In genomic region chr7:25626509-25627430, GRCm38 (mm10) we compare ENCODE assay signal across 8 mouse cellular contexts. TPM values are rescaled to one million over a fixed set of nuclear protein-coding genes. Genes with fewer than 3 reads are reported as not detected.
DNase-seq lines count a peak whose midpoint lies in the region; ATAC-seq and TF ChIP-seq lines count a peak whose summit lies in the region.

Gene B3gnt8 (plus strand): TSS chr7:25626654.

- peak within 1 kb of the TSS; percentile 33 for H3K4me2 ChIP-seq in forebrain, embryonic 15.5 days (replicated peaks)
- H3K4me2 ChIP-seq in hindbrain, embryonic 13.5 days: peak within 1 kb of the TSS; percentile 45
- H3K4me2 ChIP-seq in liver, embryonic 13.5 days: peak within 1 kb of the TSS; percentile 82
- H3K4me2 ChIP-seq in neural tube, embryonic 12.5 days (replicated peaks): peak within 1 kb of the TSS; percentile 57

- no peak for TF ChIP-seq CTCF in C2C12 (IDR thresholded peaks at IDR 0.05; ENCODE audit: control insufficient read depth, insufficient read depth, insufficient read length)

- DNase-seq in ZHBTc4 (ENCODE audit: low read depth, low spot score): peak; percentile 39
- DNase-seq in liver, embryonic 13.5 days: no peak
- no peak for DNase-seq in right cerebral cortex, postnatal 25 days
- DNase-seq in retina, embryonic 14.5 days (ENCODE audit: low spot score): no peak

- H3K79me3 ChIP-seq in C2C12 (ENCODE audit: low read depth): no peaks in the 10 kb centered on the region

- ATAC-seq in forebrain, embryonic 15.5 days (replicated peaks): 0 out of 2 replicates have a peak, but pooled peaks have one; percentile 23
- ATAC-seq in hindbrain, embryonic 13.5 days (ENCODE audit: low FRiP score): no peak
- peak; percentile 61 for ATAC-seq in liver, embryonic 13.5 days (ENCODE audit: low read depth)
- ATAC-seq in neural tube, embryonic 12.5 days (ENCODE audit: low FRiP score, low read depth): peak; percentile 25; the same call in 1 of the 2 replicates

- no peak within 1 kb of the TSS for H3K9ac ChIP-seq in forebrain, embryonic 15.5 days (replicated peaks)
- peak within 1 kb of the TSS; percentile 64 for H3K9ac ChIP-seq in hindbrain, embryonic 13.5 days
- peak within 1 kb of the TSS; percentile 64 for H3K9ac ChIP-seq in liver, embryonic 13.5 days
- peak within 1 kb of the TSS; percentile 21 for H3K9ac ChIP-seq in neural tube, embryonic 12.5 days

- peaks cover 14% of the 10 kb centered on the region for H3K4me1 ChIP-seq in forebrain, embryonic 15.5 days
- peaks cover 20% of the 10 kb centered on the region for H3K4me1 ChIP-seq in hindbrain, embryonic 13.5 days (replicated peaks)
- H3K4me1 ChIP-seq in liver, embryonic 13.5 days (replicated peaks): peaks cover 37% of the 10 kb centered on the region
- peaks cover 12% of the 10 kb centered on the region for H3K4me1 ChIP-seq in neural tube, embryonic 12.5 days

- no peaks in the 10 kb centered on the region for H3K79me2 ChIP-seq in C2C12 (ENCODE audit: control insufficient read depth, insufficient read depth)

- 18% methylated on average over 29 of the region's 29 CpGs for WGBS in forebrain, embryonic 15.5 days
- 19% methylated on average over 29 of the region's 29 CpGs for WGBS in hindbrain, embryonic 13.5 days
- 13% methylated on average over 27 of the region's 29 CpGs for WGBS in liver, embryonic 13.5 days (ENCODE audit: insufficient replicate concordance)
- WGBS in neural tube, embryonic 12.5 days: 18% methylated on average over 29 of the region's 29 CpGs

- H3K36me3 ChIP-seq in C2C12 (ENCODE audit: control insufficient read depth, insufficient read depth): no peaks in the 10 kb centered on the region
- peaks cover 14% of the 10 kb centered on the region for H3K36me3 ChIP-seq in forebrain, embryonic 15.5 days
- peaks cover 73% of the 10 kb centered on the region for H3K36me3 ChIP-seq in hindbrain, embryonic 13.5 days
- peaks cover 23% of the 10 kb centered on the region for H3K36me3 ChIP-seq in liver, embryonic 13.5 days
- H3K36me3 ChIP-seq in neural tube, embryonic 12.5 days: peaks cover 50% of the 10 kb centered on the region

- H3K4me3 ChIP-seq in C2C12 (ENCODE audit: insufficient read depth, poor library complexity, severe bottlenecking): no peak within 1 kb of the TSS
- peak within 1 kb of the TSS; percentile 8 for H3K4me3 ChIP-seq in forebrain, embryonic 15.5 days
- H3K4me3 ChIP-seq in hindbrain, embryonic 13.5 days: peak within 1 kb of the TSS; percentile 19
- H3K4me3 ChIP-seq in liver, embryonic 13.5 days (replicated peaks): peak within 1 kb of the TSS; percentile 57
- peak within 1 kb of the TSS; percentile 22; the same call in 1 of the 2 replicates for H3K4me3 ChIP-seq in neural tube, embryonic 12.5 days

- no peaks in the 10 kb centered on the region for H3K27me3 ChIP-seq in C2C12 (ENCODE audit: control insufficient read depth, insufficient read depth, insufficient read length)
- peaks cover 5% of the 10 kb centered on the region; the same call in 1 of the 2 replicates for H3K27me3 ChIP-seq in forebrain, embryonic 15.5 days
- H3K27me3 ChIP-seq in hindbrain, embryonic 13.5 days: peaks cover 36% of the 10 kb centered on the region
- H3K27me3 ChIP-seq in liver, embryonic 13.5 days: 0 out of 2 replicates have a peak, but pooled peaks cover 4% of the 10 kb centered on the region
- H3K27me3 ChIP-seq in neural tube, embryonic 12.5 days (replicated peaks): peaks cover 21% of the 10 kb centered on the region

- H3K27ac ChIP-seq in forebrain, embryonic 15.5 days (replicated peaks): no peak within 1 kb of the TSS
- H3K27ac ChIP-seq in hindbrain, embryonic 13.5 days: no peak within 1 kb of the TSS
- peak within 1 kb of the TSS; percentile 73 for H3K27ac ChIP-seq in liver, embryonic 13.5 days
- no peak within 1 kb of the TSS for H3K27ac ChIP-seq in neural tube, embryonic 12.5 days

- H3ac ChIP-seq in C2C12 (ENCODE audit: control insufficient read depth, insufficient read length, low read depth): peak within 1 kb of the TSS; percentile 60

- H3K9me3 ChIP-seq in forebrain, embryonic 15.5 days: no peaks in the 10 kb centered on the region
- no peaks in the 10 kb centered on the region for H3K9me3 ChIP-seq in hindbrain, embryonic 13.5 days
- H3K9me3 ChIP-seq in liver, embryonic 13.5 days (replicated peaks): no peaks in the 10 kb centered on the region
- H3K9me3 ChIP-seq in neural tube, embryonic 12.5 days: no peaks in the 10 kb centered on the region

TF ChIP-seq in C2C12, 6 proteins besides CTCF, POLR2A, EP300 and RAD21:
- TF ChIP-seq MYOD1 (IDR thresholded peaks at IDR 0.05; ENCODE audit: control insufficient read depth, insufficient read length, low read depth) (no peak), USF1 (IDR thresholded peaks at IDR 0.05; ENCODE audit: low read depth) (no peak), FOSL1 (IDR thresholded peaks at IDR 0.05; ENCODE audit: insufficient read depth, low read length, poor library complexity, severe bottlenecking) (no peak), CEBPB (IDR thresholded peaks at IDR 0.05; ENCODE audit: low read depth) (no peak), MYOG (IDR thresholded peaks at IDR 0.05; ENCODE audit: control insufficient read depth, extremely low read depth, insufficient read length) (no peak), MAX (IDR thresholded peaks at IDR 0.05) (no peak)

RNA-seq across cellular contexts. Expression of gene B3gnt8, which starts in this region (rescaled TPM):
- polyA plus RNA-seq in C2C12 (2012; fragmentation: generic; extraction: Trizol): 0.96 TPM
- 0.38 and 0.50 TPM in 2 replicates for polyA plus RNA-seq in forebrain, embryonic 15.5 days (2015; fragmentation: Nextera tagmentation; extraction: Ambion mirVana)
- polyA plus RNA-seq in hindbrain, embryonic 13.5 days (2015; fragmentation: Nextera tagmentation; extraction: Ambion mirVana): 1.0 and 1.2 TPM in 2 replicates
- polyA plus RNA-seq in liver, embryonic 13.5 days (2015; fragmentation: Nextera tagmentation; extraction: Ambion mirVana): 2.1 and 2.2 TPM in 2 replicates
- 1.8 and 2.7 TPM in 2 replicates for polyA plus RNA-seq in neural tube, embryonic 12.5 days (2016; fragmentation: Nextera tagmentation; extraction: Ambion mirVana)

Comparison
In these comparisons a context has a peak if more than half of its experiments do, and no peak if none do; other contexts are left out.
1. Peak in ATAC-seq, H3K4me3 ChIP-seq and H3K4me2 ChIP-seq in forebrain, embryonic 15.5 days; RNA of the gene not detected or under 1 TPM.